Mouse (Mus musculus) T-helper 17 cell (primary cell): ENCODE measurements around the gene Lrriq1.

Experiments
- in situ Hi-C, 2 experiments: fragments of 300-600 bp; cut with MboI, MseI; formaldehyde crosslinking; loops; 1 replicate in 1 of 2; 2 replicates in 1 of 2; pipeline ENCODE4 v1.15.1; 2025; ENCODE audit warnings: high pct_unique_total_duplicates in 2 of 2

The Lrriq1 gene

DNA sequence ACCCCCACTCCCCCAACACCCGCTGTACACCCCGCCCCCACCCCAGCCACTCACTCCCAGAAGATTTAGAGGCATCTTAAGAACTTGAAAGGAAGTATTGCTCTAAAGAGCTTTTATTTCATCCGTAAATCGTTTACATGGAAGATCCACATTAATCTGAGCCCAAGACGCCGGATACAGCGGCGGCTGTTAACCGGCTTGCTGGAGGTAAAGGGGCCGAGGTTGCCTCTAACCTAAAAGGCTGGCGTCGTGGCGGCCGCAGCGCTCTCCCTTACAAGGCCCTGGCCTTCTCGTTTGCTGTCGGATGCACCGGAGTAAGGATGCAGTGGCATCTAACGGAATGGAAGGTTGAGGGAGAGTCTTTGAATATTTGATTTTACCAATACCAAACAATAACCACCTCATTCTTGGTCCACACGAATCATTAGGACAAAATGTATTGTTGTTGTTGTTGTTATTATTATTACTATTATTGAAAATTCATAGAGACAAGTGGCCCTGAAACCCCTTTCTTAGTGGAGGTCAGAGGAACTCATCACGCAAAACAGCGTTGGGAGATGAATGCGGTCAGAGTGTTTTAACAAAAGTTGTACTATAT is 206.9 kb downstream of the Lrriq1 start:
- in situ Hi-C loops = no loop called here

DNA sequence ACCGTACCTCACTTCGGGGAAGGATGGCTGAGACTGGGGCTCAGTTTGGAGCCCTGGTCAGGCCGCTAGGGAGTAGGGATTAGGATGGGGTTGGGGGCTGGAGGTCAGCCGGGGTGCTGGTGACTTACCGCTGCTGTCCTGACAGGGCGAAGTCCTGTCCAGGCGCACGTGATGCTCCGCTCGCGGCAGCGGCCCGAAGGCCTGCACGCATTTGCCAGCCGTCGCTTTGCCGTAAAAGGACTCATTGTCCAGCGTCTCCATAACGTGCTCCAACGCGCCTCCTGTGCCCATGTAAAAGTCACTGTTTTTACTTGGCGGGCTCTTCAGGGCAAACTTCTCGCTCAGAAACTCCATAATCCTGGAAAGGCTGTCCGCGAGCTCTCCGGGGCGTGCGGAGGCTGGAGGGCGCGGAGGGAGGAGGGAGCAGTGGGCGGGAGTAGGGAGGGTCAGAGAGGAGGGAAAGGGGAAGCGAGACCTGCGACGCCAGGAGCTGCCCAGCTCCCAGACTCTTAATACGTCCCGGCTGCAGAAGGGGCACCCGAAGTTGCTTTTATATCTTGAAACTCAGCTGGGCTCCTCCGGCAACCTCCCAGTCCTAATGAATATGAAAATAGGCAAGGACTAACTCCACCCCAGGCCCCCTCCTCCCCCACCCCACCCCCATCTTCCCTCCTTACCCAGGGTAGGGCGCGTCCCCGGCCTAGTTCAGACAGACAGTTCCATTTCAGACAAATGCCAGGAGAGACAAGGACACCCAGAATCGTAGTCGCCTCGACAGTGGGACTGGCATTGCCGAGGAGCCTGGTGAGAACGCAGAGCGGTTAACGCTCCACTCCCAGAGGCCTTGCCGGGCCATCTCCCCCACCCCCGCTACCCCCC is 207.6 kb downstream of the Lrriq1 start:
- in situ Hi-C loops = no loop called here

DNA sequence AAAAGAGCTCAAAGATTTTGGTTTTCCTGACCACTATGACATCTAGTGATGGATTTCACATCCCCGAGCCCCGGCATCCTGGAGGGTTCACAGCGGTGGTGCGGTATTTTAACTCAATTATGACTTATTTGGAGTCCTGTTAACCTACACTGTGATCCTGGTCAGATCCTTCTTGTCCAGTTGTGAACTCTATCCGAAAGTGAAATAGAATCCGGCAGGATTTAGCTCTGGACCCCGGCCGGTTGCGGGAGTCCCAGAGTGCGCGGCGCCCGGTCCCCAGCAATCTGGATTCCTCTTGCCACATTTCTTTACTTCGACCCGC is 208.2 kb downstream of the Lrriq1 start:
- in situ Hi-C loops = no loop called here

DNA sequence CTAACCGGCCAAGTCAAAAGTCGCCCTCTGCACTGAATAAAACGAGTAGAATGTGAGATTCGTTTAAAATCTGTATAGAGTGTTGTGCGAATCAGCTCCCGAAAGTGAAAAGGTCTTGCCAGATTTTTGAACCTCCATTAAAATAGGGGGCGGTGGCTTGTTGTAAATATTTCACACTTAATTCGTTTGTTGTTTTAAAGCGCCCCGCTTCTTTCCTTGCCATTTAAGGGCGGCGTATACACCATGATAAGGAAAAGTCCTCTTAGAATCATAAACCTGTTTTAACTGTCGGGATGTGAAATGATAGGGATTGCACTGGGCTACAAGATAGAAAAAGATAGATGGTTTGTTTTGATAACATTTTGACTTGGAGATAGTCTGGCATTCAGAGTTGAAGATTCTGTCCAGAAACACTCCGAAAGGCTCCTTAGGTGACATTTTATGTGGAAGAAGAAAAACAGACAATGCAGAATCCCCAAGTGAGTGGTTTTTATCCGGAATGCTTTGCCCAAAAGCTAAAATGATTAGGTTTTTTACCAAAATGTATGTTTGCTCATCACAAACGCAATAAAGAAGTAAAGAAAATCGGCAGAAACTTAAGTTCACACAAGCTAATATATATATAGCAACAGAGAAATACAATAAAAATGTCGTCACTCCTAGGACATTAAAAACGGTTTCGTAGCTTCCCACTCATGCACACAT is 208.7 kb downstream of the Lrriq1 start:
- in situ Hi-C loops = no loop called here

DNA sequence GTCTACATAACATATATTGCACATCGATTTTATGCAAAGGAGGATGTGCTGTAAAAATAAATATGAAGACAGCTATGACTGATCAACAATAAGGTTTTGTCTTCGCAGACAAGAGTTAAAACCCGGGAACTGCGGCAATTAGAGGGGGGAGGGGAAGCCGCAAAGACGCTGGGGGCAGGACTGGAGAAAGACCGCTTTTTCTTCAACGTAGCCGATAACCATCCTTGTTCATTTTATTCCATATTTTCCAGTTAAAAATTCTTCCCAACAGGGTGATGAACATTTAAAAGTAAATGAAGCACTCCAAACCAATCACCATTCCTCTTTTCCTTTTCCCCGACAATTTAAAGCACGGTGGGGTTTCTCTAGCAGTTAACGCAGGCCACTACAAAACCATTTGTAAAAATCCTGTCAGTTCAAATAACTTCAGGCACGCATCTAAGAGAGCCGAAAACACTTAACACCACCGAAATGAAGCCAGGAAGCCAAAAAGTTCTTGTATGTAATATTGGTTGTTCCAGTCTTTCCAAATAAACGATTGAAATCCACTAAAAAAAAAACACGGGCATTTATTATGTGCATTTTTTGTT is 209.4 kb downstream of the Lrriq1 start:
- in situ Hi-C loops = no loop called here

DNA sequence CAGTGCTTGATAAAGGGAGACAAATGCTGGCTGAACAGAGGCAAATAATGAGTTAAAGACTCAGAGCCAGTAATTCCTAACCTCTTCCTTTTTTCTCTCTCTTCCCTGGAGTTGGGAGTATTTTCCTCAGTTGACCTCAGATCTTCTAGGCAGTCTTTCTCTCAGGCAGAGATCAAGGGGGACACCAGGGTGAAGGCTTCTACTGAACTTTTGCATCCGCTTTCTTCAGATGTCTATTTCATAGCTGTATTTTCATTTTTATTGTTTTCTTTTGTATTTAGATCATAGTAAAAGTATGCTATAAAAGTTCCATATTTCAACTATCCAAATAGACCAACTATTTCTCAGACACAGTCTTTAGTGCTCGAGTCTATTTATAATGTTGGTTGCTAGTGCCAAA is 233.6 kb downstream of the Lrriq1 start:
- in situ Hi-C loops = no loop called here

DNA sequence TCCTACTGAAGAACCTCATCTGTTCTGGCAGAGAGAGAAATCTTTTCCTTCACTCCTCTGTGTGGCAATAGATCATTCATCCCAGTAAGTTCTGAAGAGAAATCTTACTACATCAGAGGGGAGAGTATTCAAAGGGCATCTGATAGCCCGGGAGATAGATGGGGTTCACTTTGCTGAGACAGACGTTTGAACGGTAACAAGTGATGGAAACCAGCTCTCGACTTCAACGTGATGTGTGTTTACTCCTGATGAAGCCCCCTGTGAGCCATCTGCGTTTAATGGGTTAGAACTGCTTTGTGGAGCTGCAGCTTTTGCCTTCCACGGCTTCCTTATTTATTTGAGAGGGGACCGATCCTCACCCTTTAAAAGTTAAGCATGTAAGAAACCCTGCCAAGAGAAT is 235.2 kb downstream of the Lrriq1 start:
- in situ Hi-C loops = no loop called here

DNA sequence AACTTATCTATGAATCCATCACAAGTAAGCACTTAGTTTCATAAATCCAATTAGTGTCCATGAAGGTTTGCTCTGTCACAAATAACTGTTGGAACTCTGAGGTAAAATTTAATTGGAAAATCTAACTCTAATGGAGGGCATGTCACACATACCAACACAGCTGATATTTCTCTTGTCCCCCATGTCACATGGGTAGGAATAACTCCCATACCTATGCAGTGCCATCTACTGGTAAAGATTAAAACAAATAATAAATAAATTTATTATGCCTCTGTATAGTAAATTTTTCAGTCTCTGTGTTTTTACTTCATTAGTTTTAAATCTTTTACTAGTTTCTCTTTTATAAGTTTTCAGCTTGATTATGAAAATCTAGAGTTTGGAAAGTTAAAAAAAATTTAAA is 236.5 kb downstream of the Lrriq1 start:
- in situ Hi-C loops = no loop called here
